Mouse (Mus musculus): ENCODE measurements at regions not wholly inside any gene's neighbourhood (a gene's known extent, or its start where the extent isn't known, plus 50 kb on each side); places are given as distances from the start of the nearest gene placed in this dataset.

DNA sequence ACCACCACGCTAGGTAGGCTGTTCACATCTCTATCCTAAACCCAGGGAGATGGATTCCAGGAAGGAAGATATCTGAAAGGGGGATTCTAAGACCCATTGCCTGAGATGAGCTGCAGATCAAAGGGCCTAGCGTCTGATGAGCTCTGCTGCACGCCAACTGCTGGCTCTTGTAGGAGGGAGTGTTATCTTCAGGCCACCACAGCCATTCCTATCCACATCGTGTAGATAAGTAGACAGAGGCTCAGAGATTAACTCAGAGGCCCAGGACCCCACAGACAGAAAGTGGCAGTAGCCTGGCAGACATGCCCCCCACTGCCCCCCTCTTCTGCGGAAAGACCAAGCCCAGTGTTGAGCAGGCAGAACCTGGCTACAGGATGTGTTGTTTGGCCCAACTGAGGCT, 61.6 kb upstream of the Tle3 start:
- TF ChIP-seq CTCF (IDR thresholded peaks at IDR 0.05; ENCODE audit: borderline replicate concordance, insufficient read depth, low read depth, low read length): no peak
- TF ChIP-seq POLR2A (IDR thresholded peaks at IDR 0.05; ENCODE audit: borderline replicate concordance, insufficient read depth, low read length): no peak

All from cerebellum, adult 2 months (tissue).